Mouse (Mus musculus) C2C12 (cell line): ENCODE results near the gene Rftn1.

Experiments used
- CEBPB ChIP-seq: IDR thresholded peaks from one replicate; pipeline ENCODE4 v1.6.1; 2011; ENCODE audit warnings: low read depth, mild to moderate bottlenecking, control low read depth, moderate library complexity
- CTCF ChIP-seq: IDR thresholded peaks from one replicate; pipeline ENCODE4 v1.5.1; 2011; ENCODE audit not compliant: control insufficient read depth, insufficient read depth, insufficient read length
- USF1 ChIP-seq: IDR thresholded peaks from one replicate; pipeline ENCODE4 v1.6.1; 2011; ENCODE audit warnings: low read depth, mild to moderate bottlenecking, control low read depth, moderate library complexity

- no peak for TF ChIP-seq CTCF
- TF ChIP-seq USF1: no peak
- TF ChIP-seq CEBPB: no peak
Observed at GRCm38 (mm10) chr17:50130421-50130820, 60.1 kb downstream of the Rftn1 start.
